Mouse (Mus musculus): ENCODE measurements around the gene Olfr324.

DNA sequence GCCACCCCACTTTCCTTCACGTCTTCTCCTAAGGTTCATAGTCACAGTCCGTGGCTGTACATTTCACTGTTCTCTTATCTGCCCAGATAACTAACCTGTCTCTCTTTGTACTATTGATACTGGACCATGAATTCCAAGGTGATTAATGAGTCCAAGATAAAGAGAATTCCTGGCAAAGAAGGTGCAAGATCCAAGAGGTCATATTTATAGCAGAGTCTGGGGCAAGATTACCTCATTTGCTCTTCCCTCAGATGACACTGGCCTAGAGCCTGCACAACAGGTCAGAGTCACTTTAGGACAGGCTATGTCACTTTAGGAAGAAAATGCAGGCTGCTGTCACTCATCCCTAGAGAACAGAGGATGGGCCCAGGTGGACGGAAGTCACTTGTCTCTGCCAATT is 10.3 kb downstream of the Olfr324 start:
- TF ChIP-seq GATA1 (IDR thresholded peaks at IDR 0.05; ENCODE audit: borderline replicate concordance, low read length) (no peak), FLI1 (IDR thresholded peaks at IDR 0.05; ENCODE audit: low read length) (no peak)

Measured in megakaryocyte, embryonic 14.5 days (primary cell).